Mouse (Mus musculus) right cerebral cortex, postnatal 14 days (tissue): ENCODE data around the gene Hnrnpll.

Source experiments
- DNase-seq: peaks from one replicate; pipeline ENCODE4 v3.0.0; 2022

The Hnrnpll gene

DNA sequence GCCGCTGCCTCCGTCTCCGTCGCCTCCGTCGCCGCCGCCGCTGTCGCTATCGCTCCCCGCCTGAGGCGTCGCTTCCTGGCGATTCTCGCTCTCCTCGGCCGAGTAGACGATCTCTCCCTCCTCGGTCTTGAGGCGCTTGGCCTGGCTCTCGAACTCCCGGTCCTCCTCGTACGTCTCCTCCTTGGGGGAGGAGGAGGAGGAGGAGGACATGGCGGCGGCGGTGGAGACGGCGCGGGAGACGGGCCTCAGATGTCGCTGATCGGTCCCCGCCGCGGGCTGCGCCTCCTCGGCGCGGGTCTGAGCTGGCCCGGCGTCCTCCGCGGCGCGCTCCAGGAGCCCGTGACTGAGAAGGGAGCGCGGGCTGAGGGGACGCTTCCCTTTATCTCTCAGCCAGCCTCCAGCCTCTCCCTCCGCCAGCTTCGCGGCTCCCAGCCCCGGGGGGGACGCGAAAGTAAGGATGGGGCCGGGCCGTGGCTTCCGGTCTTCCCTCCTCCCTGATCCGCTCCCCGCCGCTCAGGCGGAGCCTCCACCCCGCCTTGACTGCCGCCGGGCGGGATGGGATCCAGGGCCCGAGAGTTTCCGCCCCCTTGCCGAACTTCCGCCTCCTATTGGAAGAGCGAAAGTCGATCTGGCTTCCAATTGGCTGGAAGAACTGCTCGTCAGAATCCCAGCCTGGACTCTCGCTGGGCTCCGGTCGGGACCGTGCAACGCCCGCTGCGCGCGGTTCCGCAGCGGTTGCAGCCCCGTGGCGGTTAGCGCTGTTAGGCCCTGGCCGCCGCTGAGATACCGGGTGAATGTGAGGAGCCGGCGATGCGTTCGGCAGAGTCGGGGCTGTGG, at the start of gene Hnrnpll:
Gene Hnrnpll, minus strand, starts transcription at position 552 of the 837 bp plus-strand sequence.
- peak; percentile 93 for DNase-seq

GRCm38 (mm10) chr17:80105348-80105978, 43.3 kb upstream of the Hnrnpll start:
- no peak for DNase-seq

- no peak for DNase-seq
These were observed 37.7 kb upstream of the Hnrnpll start for GRCm38 (mm10) chr17:80099823-80100222.

DNA sequence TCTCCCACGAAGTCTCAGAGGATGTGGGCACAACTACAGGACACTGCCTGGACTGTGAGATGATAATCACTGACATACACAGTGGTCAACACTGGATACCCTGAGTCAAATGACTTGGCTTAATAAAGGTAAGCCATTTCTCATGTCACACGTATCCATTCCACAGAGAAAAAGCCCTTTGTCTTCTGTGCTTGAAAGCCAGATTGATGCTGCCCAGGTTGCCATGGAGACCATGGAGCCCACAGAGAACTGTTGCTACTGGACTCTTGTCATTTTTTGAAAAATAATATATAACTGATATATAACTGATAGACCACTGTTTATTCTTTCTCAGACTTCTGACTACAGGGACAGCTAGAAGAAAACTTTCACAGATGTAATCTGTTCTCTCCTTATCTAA, 35.1 kb upstream of the Hnrnpll start:
- no peak for DNase-seq

DNA sequence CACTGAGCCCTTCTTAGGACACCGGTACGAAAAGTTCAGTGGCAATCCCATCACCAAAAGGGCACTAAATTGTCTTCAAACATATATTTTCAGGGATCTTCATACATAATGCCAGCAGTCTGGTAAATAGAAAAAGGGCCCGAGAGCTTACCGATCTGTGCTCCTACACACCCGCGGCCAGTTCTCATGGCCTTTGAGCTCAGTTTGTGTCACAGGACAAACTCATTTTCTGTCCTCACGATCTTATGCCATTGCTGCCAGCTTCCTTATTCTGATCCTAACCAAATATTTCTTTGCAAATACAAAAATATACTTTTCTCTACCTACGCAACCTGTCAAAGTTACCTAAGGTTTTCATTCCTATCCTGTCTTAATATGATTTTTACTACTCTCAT, 34.6 kb upstream of the Hnrnpll start:
- no peak for DNase-seq

DNA sequence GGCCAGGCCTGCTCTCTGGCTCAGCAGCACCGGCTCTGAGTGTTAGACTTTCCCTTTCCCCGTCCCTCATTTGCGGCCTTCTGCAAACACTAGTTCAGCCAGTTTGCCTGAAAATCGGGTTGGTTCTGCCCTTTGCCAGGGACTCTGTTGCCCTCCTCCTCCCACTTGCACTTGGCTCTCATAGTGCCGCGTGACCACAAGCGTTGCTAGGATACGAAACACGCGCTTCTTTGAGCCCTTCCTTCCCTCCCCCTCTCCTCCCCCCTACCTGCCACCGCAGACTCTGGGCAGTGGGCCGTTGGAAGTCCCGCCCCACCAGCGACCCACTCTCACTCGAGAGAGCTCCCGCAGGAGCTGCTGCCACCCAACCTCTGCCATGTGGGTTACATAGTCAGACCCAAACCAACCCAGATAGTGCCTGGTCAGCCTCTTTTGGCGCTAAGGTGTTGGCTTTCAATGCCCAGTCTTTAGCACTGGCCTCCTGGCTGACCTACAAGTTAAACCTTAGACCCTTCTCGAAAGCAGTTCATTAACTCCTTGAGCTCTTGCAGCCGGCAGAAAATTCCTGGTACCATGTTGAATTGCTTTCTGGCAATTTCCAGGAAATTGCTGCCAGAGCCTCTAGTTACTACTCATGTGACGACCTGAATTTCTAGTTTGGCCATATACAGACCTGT, 34.0 kb upstream of the Hnrnpll start:
- peak; percentile 22 for DNase-seq

GRCm38 (mm10) chr17:80095254-80095899, 33.2 kb upstream of the Hnrnpll start:
- no peak for DNase-seq

DNA sequence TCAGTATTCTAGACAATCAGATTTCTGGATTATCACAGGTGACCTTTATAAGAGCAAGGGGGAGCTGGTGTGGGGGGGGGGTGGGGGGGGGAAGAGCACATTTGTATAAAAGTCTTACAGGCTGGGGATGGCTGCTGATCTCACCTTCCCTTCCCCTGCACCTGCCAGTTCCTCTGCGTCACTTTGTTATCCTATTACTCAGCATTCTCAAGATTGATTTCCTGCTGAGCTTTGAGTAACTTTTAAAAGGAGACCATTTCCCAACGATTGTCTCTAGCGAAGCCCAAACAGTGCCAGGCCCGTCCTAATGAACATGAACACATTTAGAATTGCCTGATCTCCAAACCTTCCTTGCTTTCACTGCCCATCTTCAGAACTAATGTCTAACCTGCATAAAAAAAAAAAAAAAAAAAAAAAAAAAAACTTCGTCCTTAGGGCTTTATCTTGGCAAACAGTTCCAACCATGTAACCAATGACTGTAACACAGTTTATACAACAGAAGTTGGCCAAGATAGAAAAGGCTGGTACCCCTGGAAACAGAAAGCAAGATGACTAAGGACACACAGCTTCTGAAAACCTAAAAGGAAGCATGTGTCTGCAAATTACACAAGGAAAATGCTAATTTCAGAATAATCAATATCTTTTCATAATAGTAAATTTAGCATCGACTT, 29.9 kb upstream of the Hnrnpll start:
- DNase-seq: no peak

DNA sequence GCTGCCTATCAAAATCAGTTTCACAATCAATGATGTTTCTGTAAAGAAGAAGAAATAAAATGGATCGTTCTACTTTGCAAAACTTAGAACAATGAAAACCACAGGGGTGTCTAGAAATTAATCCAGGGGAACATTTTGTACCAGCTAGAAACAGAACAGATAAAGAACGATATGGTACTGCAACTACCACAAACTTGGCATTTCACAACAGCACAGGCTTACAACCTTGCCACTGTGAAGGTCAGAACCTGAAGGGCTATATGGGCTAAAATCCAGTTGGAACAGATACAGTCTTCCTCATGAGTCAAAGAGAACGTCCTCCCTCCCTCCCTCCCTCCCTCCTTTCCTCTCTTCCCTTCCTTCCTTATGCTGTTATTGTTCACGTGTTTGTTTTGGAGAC, 28.4 kb upstream of the Hnrnpll start:
- DNase-seq: no peak

GRCm38 (mm10) chr17:80088168-80088567, 26.0 kb upstream of the Hnrnpll start:
- DNase-seq: no peak

GRCm38 (mm10) chr17:80086591-80086990, 24.5 kb upstream of the Hnrnpll start:
- no peak for DNase-seq

DNA sequence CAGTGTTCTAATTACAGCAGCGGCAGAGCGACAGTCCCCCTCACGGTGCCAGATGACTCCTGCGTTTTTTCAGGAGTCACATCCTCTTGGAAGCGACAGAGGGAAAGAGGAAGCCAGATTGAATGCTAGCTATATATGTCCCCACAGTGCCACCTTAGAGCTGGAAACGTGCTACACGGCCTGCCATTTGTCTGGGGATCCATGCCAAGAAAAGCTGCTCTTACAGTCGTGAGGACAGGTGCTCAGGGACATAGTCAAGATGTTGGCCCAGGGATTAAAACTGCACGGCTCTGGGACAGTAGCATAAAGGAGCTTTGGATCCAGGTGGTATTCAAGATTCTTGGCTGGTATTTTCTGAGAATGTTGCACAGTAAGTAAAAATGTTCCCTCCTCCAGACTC, 22.3 kb upstream of the Hnrnpll start:
- DNase-seq: peak; percentile 32

GRCm38 (mm10) chr17:80083223-80083622, 21.1 kb upstream of the Hnrnpll start:
- no peak for DNase-seq

- DNase-seq: no peak
These were observed 16.6 kb upstream of the Hnrnpll start for GRCm38 (mm10) chr17:80078726-80079125.

DNA sequence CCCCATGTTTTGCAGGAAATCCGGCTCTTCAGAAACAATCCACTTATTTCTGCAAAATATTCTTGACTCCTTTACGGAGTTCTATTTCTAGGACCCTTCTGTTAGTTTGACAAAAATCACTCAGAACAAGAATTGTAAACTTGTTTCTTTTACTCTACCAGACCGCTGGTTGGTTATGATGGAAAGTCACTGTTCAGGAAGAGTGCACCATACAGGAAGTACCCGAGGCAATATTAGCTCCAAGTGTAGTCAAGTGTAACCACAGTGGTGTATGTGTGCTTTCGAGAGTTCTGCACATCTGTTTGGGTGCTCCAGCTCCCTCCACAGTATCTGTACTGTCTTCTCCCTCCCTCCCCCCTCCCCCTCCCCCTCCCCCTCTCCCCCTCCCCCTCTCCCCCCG, 5.1 kb upstream of the Hnrnpll start:
- no peak for DNase-seq

GRCm38 (mm10) chr17:80063840-80064495, 1.8 kb upstream of the Hnrnpll start:
- DNase-seq: no peak

GRCm38 (mm10) chr17:80063386-80063785, 1.3 kb upstream of the Hnrnpll start:
- no peak for DNase-seq

GRCm38 (mm10) chr17:80062620-80063010, 481 bp upstream of the Hnrnpll start:
- DNase-seq: no peak

DNA sequence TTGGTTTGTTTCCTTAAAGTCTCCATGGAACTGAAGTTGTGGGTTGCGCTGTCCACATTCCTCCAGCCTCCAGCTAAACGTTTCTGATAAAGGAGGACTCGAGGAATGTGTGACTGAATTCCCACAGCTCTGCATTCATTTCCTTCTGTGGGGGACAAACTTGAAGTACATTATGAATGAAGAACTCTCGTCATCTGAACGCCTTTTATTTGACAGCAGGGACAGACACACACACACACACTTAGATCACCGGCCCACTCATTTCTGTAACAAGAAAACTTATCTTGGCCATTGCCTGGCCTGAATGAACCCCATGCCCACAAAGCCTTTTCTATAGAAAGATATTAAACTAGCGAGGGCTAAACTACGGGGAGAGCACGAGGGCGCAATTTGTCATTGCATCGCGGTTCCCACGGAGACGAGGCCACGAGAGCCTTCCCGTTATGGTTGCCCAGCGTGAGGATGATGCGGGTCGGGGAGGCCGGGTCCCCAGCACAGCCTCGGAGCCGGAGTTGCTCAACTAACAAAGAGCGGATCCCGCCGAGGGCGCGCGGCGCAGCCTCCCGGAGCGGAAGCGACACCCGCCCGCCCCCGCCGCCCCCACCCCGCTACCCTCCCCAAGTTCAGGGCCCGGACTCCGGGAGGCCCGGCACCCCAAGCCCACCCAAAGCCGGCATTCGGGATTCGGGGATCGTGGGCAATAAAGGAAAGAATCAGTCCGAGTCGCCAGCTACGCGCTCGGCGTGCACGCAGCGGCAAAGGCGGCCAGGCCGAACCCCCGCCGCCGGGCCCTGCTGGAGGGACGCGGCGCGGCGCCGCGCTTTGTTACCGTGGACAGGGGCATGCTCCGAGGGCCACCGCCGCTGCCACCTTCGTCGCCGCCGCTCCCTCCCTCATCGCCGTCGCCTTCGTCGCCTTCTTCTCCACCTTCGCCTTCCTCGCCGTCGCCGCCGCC, 1.0 kb downstream of the Hnrnpll start:
- DNase-seq: peak; percentile 64

DNA sequence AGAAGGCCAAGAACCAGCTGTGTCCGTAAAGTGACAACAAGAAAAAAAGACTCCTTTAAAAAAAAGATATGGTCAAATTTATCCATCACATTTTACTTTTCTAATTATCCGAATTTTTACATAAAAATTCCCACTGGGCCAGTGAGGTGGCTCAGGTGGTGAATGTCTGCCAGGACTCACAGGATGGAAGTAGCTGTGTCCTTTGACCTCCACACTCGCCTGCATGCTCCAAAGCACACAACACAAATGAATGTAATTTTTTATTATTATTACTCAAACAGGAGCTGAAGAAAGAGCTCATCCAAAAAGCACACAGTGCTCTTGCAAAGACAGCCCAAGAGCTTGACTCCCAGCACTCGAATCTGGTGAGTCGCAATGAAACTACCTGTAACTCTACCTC, 2.0 kb downstream of the Hnrnpll start:
- DNase-seq: no peak

DNA sequence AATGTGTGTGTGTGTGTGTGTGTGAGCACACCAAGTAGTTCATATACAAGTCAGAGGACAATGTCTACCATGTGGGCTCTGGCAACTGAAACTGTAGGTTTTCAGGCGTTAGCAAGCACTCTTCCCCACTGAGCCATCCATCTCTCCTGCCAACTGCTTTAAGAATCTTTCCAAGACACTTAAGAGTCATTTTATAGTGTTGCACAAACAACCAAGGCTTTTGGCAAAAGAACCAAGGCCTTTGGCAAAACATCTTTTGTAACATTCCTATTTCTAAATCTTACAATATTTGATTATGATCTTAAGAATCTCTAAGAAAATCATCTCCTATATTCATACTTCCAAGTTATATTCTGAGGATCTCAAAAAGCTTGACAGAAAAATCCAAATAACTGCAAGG, 2.4 kb downstream of the Hnrnpll start:
- no peak for DNase-seq
